Mouse (Mus musculus) heart, postnatal 14 days (tissue): ENCODE measurements at regions not wholly inside any gene's neighbourhood (a gene's known extent, or its start where the extent isn't known, plus 50 kb on each side); places are given as distances from the start of the nearest gene placed in this dataset.
A peak's percentile ranks its signal among the peaks of the same experiment; 100 is the strongest.
"Not testable (repeated sequence)": the region's sequence is repeated elsewhere in the genome, so short reads cannot be mapped to it uniquely, and the experiment has no call there.

Source experiments
- DNase-seq, 2 experiments: peaks; one replicate each; pipeline ENCODE4 v3.0.0; 2021 to 2022
- intact Hi-C: fragments of 180-260 bp; cut with DNase I; formaldehyde crosslinking; loops from one replicate; pipeline ENCODE4 v1.15.1; 2025

DNA sequence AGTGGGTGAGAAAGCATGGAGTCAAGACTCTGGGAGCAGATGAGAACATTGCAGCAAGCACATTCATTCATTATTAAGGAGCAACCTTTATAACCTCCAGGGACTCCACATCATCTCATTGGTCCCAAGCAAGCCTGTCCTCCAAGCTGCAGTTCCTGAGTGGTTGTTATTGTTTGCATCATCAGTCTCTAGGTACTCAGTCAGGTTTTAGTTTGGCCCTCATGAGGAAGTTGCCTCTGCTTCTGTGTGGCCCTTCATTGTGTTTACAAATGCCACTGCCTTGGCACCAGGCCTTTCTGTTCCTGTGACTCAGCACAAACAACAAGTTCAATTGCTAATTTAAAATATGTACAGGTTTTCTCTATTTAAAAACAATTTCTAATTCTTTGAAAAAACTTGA, 323.8 kb upstream of the Pabpc4l start:
- DNase-seq = no peak
- intact Hi-C loops = no loop called here

GRCm38 (mm10) chr3:46764939-46765338, 316.9 kb upstream of the Pabpc4l start:
- DNase-seq = no peak
- intact Hi-C loops = no loop called here

GRCm38 (mm10) chr3:46758500-46758899, 310.5 kb upstream of the Pabpc4l start:
- intact Hi-C loops = no loop called here
- DNase-seq = no peak

DNA sequence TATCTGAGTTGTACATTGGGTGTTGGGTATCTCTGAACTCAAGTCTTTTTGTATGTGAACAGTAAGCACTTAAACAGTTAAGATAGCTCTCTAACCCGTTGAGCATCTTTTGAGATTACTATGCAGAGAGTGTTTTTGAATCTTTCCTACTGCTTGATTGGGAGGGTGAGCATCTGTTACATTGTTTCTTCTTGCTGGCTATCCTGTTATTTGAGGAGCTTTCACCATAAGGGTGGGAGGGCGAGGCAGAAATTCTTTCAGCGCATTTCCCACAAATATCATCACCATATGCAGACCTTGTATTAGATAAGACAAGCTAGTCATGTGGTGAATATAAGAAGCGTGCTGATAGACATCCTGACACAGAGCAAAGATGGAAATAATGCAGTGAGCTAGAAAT, 279.7 kb upstream of the Pabpc4l start:
- intact Hi-C loops = no loop called here
- no peak for DNase-seq

DNA sequence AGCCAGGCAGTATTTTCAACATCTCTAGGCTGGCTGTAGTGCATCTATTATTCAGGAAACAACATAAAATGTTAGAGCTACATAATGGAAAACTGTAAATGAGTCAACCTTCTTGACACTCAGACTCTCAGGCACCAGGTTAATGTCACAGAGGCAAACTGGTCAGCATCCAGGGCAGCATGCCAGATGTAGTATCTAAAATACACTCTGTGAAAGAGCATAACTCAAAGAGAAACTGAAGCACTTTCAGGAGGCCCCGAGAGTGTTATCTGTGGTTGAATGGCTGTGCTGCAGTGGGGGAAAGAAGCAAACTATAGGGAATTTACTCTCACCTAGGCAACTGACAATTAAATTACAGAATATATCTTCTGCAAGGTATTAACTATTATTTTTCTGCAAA, 253.6 kb upstream of the Pabpc4l start:
- peak; percentile 5 to 6 for DNase-seq
- intact Hi-C loops = no loop called here

- intact Hi-C loops, DNase-seq: not testable (repeated sequence)
Observed at GRCm38 (mm10) chr3:46687680-46688420, 239.8 kb upstream of the Pabpc4l start.
